Mouse (Mus musculus): ENCODE measurements around the gene 4930507D05Rik. TPM values are rescaled to one million over a fixed set of nuclear protein-coding genes. Genes with fewer than 3 reads are reported as not detected.
"Not testable (repeated sequence)": the region's sequence is repeated elsewhere in the genome, so short reads cannot be mapped to it uniquely, and the experiment has no call there.

4930507D05Rik gene
- total RNA-seq, 2 experiments from 2014 or later = 1.1 to 1.4 TPM

DNA sequence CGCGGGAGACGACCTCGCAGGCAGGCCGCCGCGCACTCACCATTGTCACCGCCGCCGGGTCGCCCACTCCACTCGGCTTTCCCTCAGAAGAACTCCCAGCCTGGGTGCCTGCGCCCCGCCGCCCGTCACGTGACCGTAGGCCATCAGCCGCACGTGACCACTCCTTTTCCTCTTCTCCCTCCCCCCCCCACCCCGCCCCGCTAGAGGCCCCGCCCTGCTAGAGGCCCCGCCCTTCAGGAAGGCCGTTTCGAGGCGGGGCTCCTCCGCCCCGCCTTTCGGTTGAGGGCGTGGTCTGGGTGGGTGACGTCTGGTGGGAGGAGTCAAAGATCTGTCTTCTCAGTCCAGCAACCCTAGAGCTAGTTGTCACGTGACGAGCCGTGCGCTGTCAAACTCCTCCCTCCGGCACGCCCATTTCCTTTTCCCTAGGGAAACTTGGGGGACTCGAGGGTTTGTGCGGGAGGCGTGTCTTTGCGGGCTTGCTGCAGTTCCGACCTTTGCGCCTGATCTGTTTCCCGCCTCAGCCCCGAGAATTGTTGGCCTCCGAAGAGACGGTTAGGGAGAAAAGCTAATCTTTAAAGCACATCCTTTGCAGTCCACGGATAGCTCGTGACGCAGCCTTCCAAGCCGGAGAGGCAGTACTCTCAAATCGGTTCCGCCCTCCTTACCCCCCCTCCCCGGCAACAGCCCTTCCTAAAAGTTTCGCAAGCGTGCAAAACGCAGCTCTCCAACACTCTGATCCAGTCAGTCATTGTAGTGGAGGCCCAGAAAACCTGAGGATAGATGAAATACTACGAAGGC, 37.5 kb downstream of the 4930507D05Rik start, which contains the start of gene Vps26a:
Gene Vps26a (minus strand): TSS at position 188 of the 798 bp plus-strand sequence.
- TF ChIP-seq CTCF (conservative IDR thresholded peaks at IDR 0.05) = no peak
- DNase-seq (ENCODE audit: low spot score in 2 of 2) = peak; percentile 99
- Histone ChIP-seq H3K27ac (peak within 1 kb of the TSS; percentile 88), H3K4me3 (peak within 1 kb of the TSS; percentile 96)

GRCm38 (mm10) chr10:62488266-62488665, 39.0 kb downstream of the 4930507D05Rik start:
- H3K27ac ChIP-seq = no peak overlapping the region
- peak in 1 of 2 experiments; percentile 47 for DNase-seq (ENCODE audit: low spot score in 2 of 2)
- no peak overlapping the region for H3K4me3 ChIP-seq
- peak; percentile 89 for TF ChIP-seq CTCF (conservative IDR thresholded peaks at IDR 0.05)

- H3K27ac ChIP-seq; H3K4me3 ChIP-seq; DNase-seq (ENCODE audit: low spot score in 2 of 2): not testable (repeated sequence)
Observed at GRCm38 (mm10) chr10:62491681-62492080, 42.4 kb downstream of the 4930507D05Rik start.

DNA sequence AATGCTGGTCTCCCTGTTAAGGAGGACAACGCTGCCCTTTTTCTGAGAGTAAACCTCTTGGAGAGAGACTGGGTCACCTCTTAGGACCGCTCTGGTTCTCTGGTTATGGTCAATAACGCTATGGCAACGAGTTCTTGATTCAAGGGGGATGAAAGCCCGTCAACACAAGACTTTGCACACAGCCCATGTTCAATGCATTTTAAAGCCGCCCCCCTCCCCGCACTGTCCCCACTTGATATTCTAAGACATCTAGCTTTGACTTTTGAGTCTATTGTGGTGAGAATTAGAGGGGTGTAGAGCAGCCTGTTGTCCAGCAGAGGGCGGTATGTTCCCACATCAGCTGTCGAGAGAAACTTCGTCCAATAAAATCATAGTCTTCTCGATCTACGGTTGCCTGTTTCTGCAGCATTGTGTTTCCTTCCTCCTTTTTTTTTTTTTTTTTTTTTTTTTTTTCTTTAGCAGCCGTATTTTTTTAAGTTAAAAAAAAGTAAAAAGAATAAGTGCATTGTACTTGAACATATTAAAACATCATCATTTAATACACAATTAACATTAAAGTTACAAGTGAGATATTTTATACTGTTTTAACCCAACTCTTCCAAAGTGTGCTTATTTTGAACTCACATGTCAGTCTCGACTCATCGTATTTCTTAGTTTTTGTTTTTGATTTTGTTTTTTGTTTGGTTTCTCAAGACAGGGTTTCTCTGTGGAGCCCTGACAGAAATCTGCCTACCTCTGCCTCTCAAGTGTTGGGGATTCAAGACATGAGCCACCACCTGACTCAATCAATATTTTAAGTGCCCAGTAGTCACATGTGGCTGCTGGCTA, 51.0 kb downstream of the 4930507D05Rik start:
- Histone ChIP-seq H3K4me3 (no peak overlapping the region), H3K27ac (no peak overlapping the region)
- TF ChIP-seq CTCF (conservative IDR thresholded peaks at IDR 0.05) = peak; percentile 90
- peak; percentile 60 to 70 for DNase-seq (ENCODE audit: low spot score in 2 of 2)

Other genes starting within 250 kb of the 4930507D05Rik start
- 10 to 100 TPM; 13.6 to 15.9 TPM for gene Tspan15, start 218.2 kb upstream of the 4930507D05Rik start, total RNA-seq (2021)
- not detected for gene Tacr2, start 197.1 kb upstream of the 4930507D05Rik start, total RNA-seq (2021)
- gene Hk1, start 69.6 kb upstream of the 4930507D05Rik start, total RNA-seq (2021) = 100 to 1,000 TPM; 292 to 307 TPM
- gene Hkdc1, start 27.0 kb upstream of the 4930507D05Rik start, total RNA-seq (2021) = 1 to 10 TPM; 3.1 to 3.2 TPM
- gene Supv3l1, start 249 bp downstream of the 4930507D05Rik start, total RNA-seq (2021) = 10 to 100 TPM; 24.0 to 26.9 TPM
- gene Vps26a, start 37.3 kb downstream of the 4930507D05Rik start, total RNA-seq (2021) = 10 to 100 TPM; 45.3 to 48.0 TPM
- gene Srgn, start 78.0 kb downstream of the 4930507D05Rik start, total RNA-seq (2021) = 1 to 10 TPM; 4.7 to 6.9 TPM
- gene Kif1bp, start 129.0 kb downstream of the 4930507D05Rik start, total RNA-seq (2021) = 100 to 1,000 TPM; 214 to 216 TPM
- gene Ddx21, start 152.8 kb downstream of the 4930507D05Rik start, total RNA-seq (2021) = 10 to 100 TPM; 20.3 to 25.5 TPM
- gene Ddx50, start 201.7 kb downstream of the 4930507D05Rik start, total RNA-seq (2021) = 10 to 100 TPM; 88.5 to 89.2 TPM

All from layer of hippocampus, adult 2 months (tissue).